Mouse (Mus musculus): ENCODE results near the gene Hhip.

- no peak for TF ChIP-seq CTCF (IDR thresholded peaks at IDR 0.05; ENCODE audit: control insufficient read depth, insufficient read depth, insufficient read length)
- no peak for TF ChIP-seq CEBPB (IDR thresholded peaks at IDR 0.05; ENCODE audit: low read depth)
- no peak for TF ChIP-seq MAX (IDR thresholded peaks at IDR 0.05)
- TF ChIP-seq USF1 (IDR thresholded peaks at IDR 0.05; ENCODE audit: low read depth), result no peak
- no peak for TF ChIP-seq MYOG (IDR thresholded peaks at IDR 0.05; ENCODE audit: control insufficient read depth, extremely low read depth, insufficient read length)
- no peak for TF ChIP-seq FOSL1 (IDR thresholded peaks at IDR 0.05; ENCODE audit: insufficient read depth, low read length, poor library complexity, severe bottlenecking)
- TF ChIP-seq MYOD1 (IDR thresholded peaks at IDR 0.05; ENCODE audit: control insufficient read depth, insufficient read length, low read depth), result no peak
Measured at GRCm38 (mm10) chr8:79917211-79917610, 140.6 kb downstream of the Hhip start.

Measured in C2C12 (cell line).